Mouse (Mus musculus) neural tube, embryonic 11.5 days (tissue): ENCODE measurements at regions not wholly inside any gene's neighbourhood (a gene's known extent, or its start where the extent isn't known, plus 50 kb on each side); places are given as distances from the start of the nearest gene placed in this dataset.

Source experiments
- ATAC-seq: fragments of 200-750 bp; cut with Nextera tagmentation; 2 replicates; pipeline ENCODE4 v1.8.0; 2017; ENCODE audit warnings: moderate number of reproducible peaks, mild to moderate bottlenecking, moderate TSS enrichment, moderate library complexity; ENCODE audit not compliant: insufficient read depth, low FRiP score, low TSS enrichment
- DNase-seq: peaks from one replicate; pipeline ENCODE4 v3.0.0-alpha.2; 2015; ENCODE audit warnings: low spot score
- H3K27ac ChIP-seq: fragments of 300-500 bp; sonication (generic); 2 replicates; pipeline ENCODE4 v1.5.1; 2014; ENCODE audit warnings: low read depth, mild to moderate bottlenecking, low read length
- H3K27me3 ChIP-seq: fragments of 300-500 bp; sonication (generic); 2 replicates; pipeline ENCODE4 v1.6.1; 2014; ENCODE audit warnings: mild to moderate bottlenecking, low read length, mixed read lengths; ENCODE audit not compliant: control insufficient read depth, insufficient read depth
- H3K36me3 ChIP-seq: fragments of 300-500 bp; sonication (generic); 2 replicates; pipeline ENCODE4 v1.6.1; 2014; ENCODE audit warnings: mild to moderate bottlenecking, low read length, moderate library complexity, mixed read lengths; ENCODE audit not compliant: control insufficient read depth, insufficient read depth
- H3K4me1 ChIP-seq: fragments of 300-500 bp; sonication (generic); 2 replicates; pipeline ENCODE4 v1.6.1; 2014; ENCODE audit warnings: low read length, mixed read lengths; ENCODE audit not compliant: control insufficient read depth, insufficient read depth
- H3K4me2 ChIP-seq: fragments of 300-500 bp; sonication (generic); 2 replicates; pipeline ENCODE4 v1.6.1; 2014; ENCODE audit warnings: low read depth, mild to moderate bottlenecking, moderate library complexity
- H3K4me3 ChIP-seq: fragments of 300-500 bp; sonication (generic); 2 replicates; pipeline ENCODE4 v1.5.1; 2014; ENCODE audit warnings: low read depth, low read length
- H3K9ac ChIP-seq: fragments of 300-500 bp; sonication (generic); 2 replicates; pipeline ENCODE4 v1.6.1; 2014; ENCODE audit warnings: mild to moderate bottlenecking, low read length
- H3K9me3 ChIP-seq: fragments of 300-500 bp; sonication (generic); 2 replicates; pipeline ENCODE4 v1.6.1; 2016; ENCODE audit warnings: low read length; ENCODE audit not compliant: control insufficient read depth
- WGBS: fragments of 180-500 bp; shearing (Covaris S2); extraction: QIAGEN DNeasy Blood & Tissue Kit; methylation state at CpG from one replicate; pipeline ENCODE4 v1.1.7; 2014; 5-methylcytosine and 5-hydroxymethylcytosine counted together

- no peaks in the 10 kb centered on the region for H3K27me3 ChIP-seq
- H3K4me2 ChIP-seq, result no peak overlapping the region
- ATAC-seq (peak; percentile 45; the same call in 1 of the 2 replicates), DNase-seq (no peak)
- no peaks in the 10 kb centered on the region for H3K4me1 ChIP-seq
- WGBS, result 77% methylated on average over 2 of the region's 2 CpGs
- H3K27ac ChIP-seq, result no peak overlapping the region
- no peaks in the 10 kb centered on the region for H3K36me3 ChIP-seq
- H3K9me3 ChIP-seq, result no peaks in the 10 kb centered on the region
- H3K9ac ChIP-seq, result no peak overlapping the region
- no peak overlapping the region for H3K4me3 ChIP-seq
Observed at GRCm38 (mm10) chr3:16918374-16918773, 912.1 kb upstream of the Gm5150 start.

- no peaks in the 10 kb centered on the region for H3K4me1 ChIP-seq
- H3K27ac ChIP-seq, result no peak overlapping the region
- no peak for DNase-seq
- H3K9me3 ChIP-seq, result no peaks in the 10 kb centered on the region
- H3K4me3 ChIP-seq, result no peak overlapping the region
- no peaks in the 10 kb centered on the region for H3K36me3 ChIP-seq
- WGBS, result 69% methylated on average over 2 of the region's 2 CpGs
- no peak for ATAC-seq
- H3K9ac ChIP-seq, result no peak overlapping the region
- H3K4me2 ChIP-seq, result no peak overlapping the region
- H3K27me3 ChIP-seq, result no peaks in the 10 kb centered on the region
Observed at GRCm38 (mm10) chr3:16916072-16916403, 909.8 kb upstream of the Gm5150 start.

GRCm38 (mm10) chr3:16915389-16916071 is 909.3 kb upstream of the Gm5150 start:
- Histone ChIP-seq H3K4me2 (no peak overlapping the region), H3K36me3 (no peaks in the 10 kb centered on the region), H3K9me3 (no peaks in the 10 kb centered on the region), H3K27me3 (no peaks in the 10 kb centered on the region), H3K4me1 (no peaks in the 10 kb centered on the region), H3K27ac (no peak overlapping the region), H3K9ac (no peak overlapping the region), H3K4me3 (no peak overlapping the region)
- no peak for ATAC-seq
- 88% methylated on average over 2 of the region's 2 CpGs for WGBS
- DNase-seq, result no peak

GRCm38 (mm10) chr3:16888132-16888531 is 881.9 kb upstream of the Gm5150 start:
- no peaks in the 10 kb centered on the region for H3K27me3 ChIP-seq
- DNase-seq (no peak), ATAC-seq (no peak)
- no peak overlapping the region for H3K4me2 ChIP-seq
- no peaks in the 10 kb centered on the region for H3K4me1 ChIP-seq
- no peak overlapping the region for H3K9ac ChIP-seq
- WGBS, result 83% methylated on average over 1 of the region's 1 CpGs
- no peak overlapping the region for H3K4me3 ChIP-seq
- no peaks in the 10 kb centered on the region for H3K36me3 ChIP-seq
- no peak overlapping the region for H3K27ac ChIP-seq
- H3K9me3 ChIP-seq, result no peaks in the 10 kb centered on the region

- Histone ChIP-seq H3K4me2 (no peak overlapping the region), H3K27ac (0 out of 2 replicates have a peak overlapping the region, but pooled peaks have one; percentile 50), H3K4me3 (no peak overlapping the region), H3K9ac (no peak overlapping the region), H3K4me1 (peaks cover 4% of the 10 kb centered on the region; the same call in 1 of the 2 replicates), H3K9me3 (no peaks in the 10 kb centered on the region), H3K27me3 (no peaks in the 10 kb centered on the region), H3K36me3 (no peaks in the 10 kb centered on the region)
- DNase-seq, result peak; percentile 12
- no peak; the same call in 1 of the 2 replicates for ATAC-seq
- 57% methylated on average over 2 of the region's 2 CpGs for WGBS
Observed at GRCm38 (mm10) chr3:16872337-16873117, 866.3 kb upstream of the Gm5150 start.

GRCm38 (mm10) chr3:16860034-16860433 is 853.8 kb upstream of the Gm5150 start:
- Histone ChIP-seq H3K4me1 (0 out of 2 replicates have a peak, but pooled peaks cover 2% of the 10 kb centered on the region), H3K4me2 (no peak overlapping the region), H3K36me3 (no peaks in the 10 kb centered on the region), H3K27me3 (no peaks in the 10 kb centered on the region), H3K4me3 (no peak overlapping the region), H3K9ac (no peak overlapping the region), H3K27ac (no peak overlapping the region), H3K9me3 (no peaks in the 10 kb centered on the region)
- no peak for DNase-seq
- no peak for ATAC-seq
- 53% methylated on average over 1 of the region's 1 CpGs for WGBS

- ATAC-seq, result peak; percentile 67
- 27% methylated on average over 2 of the region's 2 CpGs for WGBS
- no peak overlapping the region for H3K4me2 ChIP-seq
- H3K4me1 ChIP-seq, result peaks cover 2% of the 10 kb centered on the region; the same call in 1 of the 2 replicates
- H3K36me3 ChIP-seq, result no peaks in the 10 kb centered on the region
- H3K9me3 ChIP-seq, result no peaks in the 10 kb centered on the region
- H3K27me3 ChIP-seq, result no peaks in the 10 kb centered on the region
- H3K9ac ChIP-seq, result no peak overlapping the region
- DNase-seq, result peak; percentile 53
- H3K4me3 ChIP-seq, result no peak overlapping the region
- H3K27ac ChIP-seq, result peak overlapping the region; percentile 55
Observed at GRCm38 (mm10) chr3:16858931-16859330, 852.7 kb upstream of the Gm5150 start.

- WGBS, result 65% methylated on average over 2 of the region's 2 CpGs
Observed at GRCm38 (mm10) chr3:16855251-16855650, 849.0 kb upstream of the Gm5150 start.

More at GRCm38 (mm10) chr3:16855251-16855650, 849.0 kb upstream of the Gm5150 start:
- no peak for ATAC-seq
- no peak overlapping the region for H3K4me3 ChIP-seq
- DNase-seq, result no peak
- H3K27me3 ChIP-seq, result no peaks in the 10 kb centered on the region
- H3K4me1 ChIP-seq, result peaks cover 2% of the 10 kb centered on the region; the same call in 1 of the 2 replicates
- H3K4me2 ChIP-seq, result no peak overlapping the region
- H3K27ac ChIP-seq, result peak overlapping the region; percentile 56; the same call in 1 of the 2 replicates
- H3K9ac ChIP-seq, result no peak overlapping the region
- no peaks in the 10 kb centered on the region for H3K9me3 ChIP-seq
- H3K36me3 ChIP-seq, result no peaks in the 10 kb centered on the region
